Mouse (Mus musculus) kidney, postnatal 4 days (tissue): ENCODE data around the gene Naif1.

Experiments
- DNase-seq, 2 experiments: peaks; one replicate each; pipeline ENCODE4 v3.0.0; 2021; ENCODE audit warnings: mixed read lengths in 2 of 2

Gene Naif1

DNA sequence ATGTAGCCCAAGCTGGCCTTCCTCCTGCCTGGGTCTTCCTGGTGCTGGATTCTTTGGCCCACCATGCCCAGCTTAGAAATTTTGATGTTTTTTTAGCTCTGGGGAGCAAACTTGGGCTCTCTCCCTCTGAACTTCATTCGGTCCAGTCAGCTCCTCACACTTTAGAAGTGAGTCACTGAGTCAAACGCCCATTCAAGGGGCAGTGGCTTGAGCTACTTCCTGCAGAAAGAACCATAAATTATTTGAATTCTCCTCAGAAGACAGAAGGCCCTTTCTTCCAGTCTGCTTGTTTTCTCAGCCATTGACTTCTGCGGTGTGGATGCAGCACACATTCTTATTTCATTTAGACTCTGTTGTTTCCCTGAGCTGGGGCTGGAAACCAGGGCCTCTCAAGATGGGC is 53.3 kb downstream of the Naif1 start:
- DNase-seq = no peak

DNA sequence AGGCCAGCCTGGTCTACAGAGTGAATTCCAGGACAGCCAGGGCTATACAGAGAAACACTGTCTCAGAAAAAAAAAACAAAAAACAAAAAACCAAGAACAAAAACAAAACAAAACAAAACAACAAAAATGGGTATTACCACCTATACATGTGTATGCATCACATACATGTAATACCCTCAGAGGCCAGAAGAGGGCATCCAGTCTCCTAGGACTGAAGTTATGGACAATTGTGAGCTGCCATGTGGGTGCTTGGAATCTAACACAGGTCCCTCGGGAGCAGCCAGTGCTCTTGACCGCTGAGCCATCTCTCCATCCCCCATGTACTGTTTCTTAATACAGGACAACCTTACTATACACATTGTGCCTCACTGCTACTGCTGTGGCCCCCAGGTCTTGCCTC is 55.3 kb downstream of the Naif1 start:
- no peak for DNase-seq
